Mouse (Mus musculus): ENCODE data around the gene Htr7.

DNA sequence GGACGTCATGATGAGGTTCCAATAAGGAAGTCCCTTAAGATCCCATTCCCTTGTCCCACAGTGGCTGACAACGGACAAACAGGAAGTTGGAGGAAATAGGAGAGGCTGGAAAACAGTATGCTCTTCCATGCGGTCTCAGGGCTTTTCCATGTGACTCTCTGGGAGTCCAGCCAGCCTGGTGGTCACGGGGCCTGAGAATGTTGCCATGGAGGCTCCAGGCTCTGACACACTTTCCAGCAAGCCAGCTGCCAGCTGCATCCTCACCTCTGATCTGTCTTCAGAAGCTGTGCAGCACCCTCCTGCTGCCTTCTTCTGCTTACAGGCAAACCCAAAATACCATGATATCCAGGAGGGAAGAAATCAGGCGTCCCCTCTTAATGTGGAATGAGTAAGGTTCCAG lies 132.9 kb downstream of the Htr7 start:
- TF ChIP-seq GATA2 (IDR thresholded peaks at IDR 0.05; ENCODE audit: borderline replicate concordance, low read depth, low read length) (no peak), POLR2AphosphoS5 (IDR thresholded peaks at IDR 0.05; ENCODE audit: insufficient replicate concordance, low read depth, low read length) (no peak), TAL1 (conservative IDR thresholded peaks at IDR 0.05; ENCODE audit: low read depth, low read length) (no peak), CTCF (IDR thresholded peaks at IDR 0.05; ENCODE audit: low read depth, low read length) (no peak)

Data from G1E (cell line).